Mouse (Mus musculus) hematopoietic multipotent progenitor cell, adult 10-12 weeks (in vitro differentiated cells): Measurements from ENCODE around the gene Rhox3c. TPM values are rescaled to one million over a fixed set of nuclear protein-coding genes. Genes with fewer than 3 reads are reported as not detected.

Source experiments
- polyA plus RNA-seq: library from polyadenylated mRNA; stranded (reverse); fragments of >175 nt; gene quantifications from 2 replicates; pipeline ENCODE4 v1.2.3, GENCODE M21; 2012; ENCODE audit warnings: low replicate concordance

Rhox3c gene
- not detected in 2 replicates for polyA plus RNA-seq

DNA sequence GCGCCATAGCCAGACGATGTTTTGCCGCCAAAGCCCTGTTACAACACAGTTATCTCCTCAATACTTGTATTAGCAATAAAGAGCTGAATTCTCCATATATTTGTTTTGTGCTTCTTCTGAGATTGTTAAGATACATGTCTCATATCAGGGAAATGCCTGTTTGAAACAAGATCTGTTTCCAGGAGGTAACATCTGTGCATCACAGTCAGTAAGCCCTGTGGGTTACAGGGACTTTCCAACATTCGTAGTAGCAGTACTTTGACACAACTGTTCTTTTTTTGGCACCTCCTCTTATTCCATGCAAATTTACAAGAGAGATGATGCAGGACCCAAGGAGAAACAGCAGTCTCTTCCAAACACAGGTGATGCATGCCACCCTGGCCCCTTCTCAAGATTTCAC, at the start of gene Rhox3c:
Gene Rhox3c (plus strand): TSS at position 301 of the 400 bp plus-strand sequence.

DNA sequence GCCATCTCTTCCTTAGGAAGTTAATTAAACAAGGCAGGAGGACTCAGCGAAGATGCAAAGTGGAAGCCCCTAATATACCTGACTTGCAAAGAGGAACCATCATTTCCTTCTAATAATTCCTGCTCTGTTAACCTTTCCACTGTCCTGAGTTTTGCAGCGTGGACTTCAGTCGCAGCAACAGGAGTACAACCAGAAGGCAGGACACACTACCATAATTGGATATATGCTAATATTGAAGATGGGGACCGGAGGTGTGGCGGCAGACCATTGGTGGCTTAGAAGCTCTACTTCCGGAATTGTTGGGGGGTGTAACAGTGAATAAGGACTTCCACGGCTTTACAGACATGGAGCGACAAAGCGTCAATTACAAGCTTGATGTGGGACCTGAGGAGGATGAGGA, 46.6 kb upstream of the Rhox3c start, which contains the start of gene Rhox2b:
Gene Rhox2b (plus strand): TSS at position 301 of the 400 bp plus-strand sequence.

DNA sequence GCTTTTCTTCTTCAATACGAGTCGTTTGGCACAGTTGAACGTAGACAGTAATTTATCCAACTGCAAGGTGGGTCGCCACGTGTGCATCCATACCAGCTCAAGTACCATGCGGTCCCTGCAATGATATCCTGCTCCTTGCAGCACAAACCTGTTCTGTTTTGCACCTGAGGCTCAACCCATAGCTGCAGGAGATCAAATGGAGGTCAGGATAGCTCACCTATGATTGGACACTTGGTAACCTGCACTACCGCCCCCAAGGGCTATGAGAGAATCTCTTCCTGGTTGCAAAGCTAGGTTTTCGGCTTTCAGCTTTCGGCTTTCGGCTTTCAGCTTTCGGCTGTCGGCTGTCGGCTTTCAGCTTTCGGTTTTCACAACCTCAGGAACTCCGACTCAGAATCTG, 26.2 kb upstream of the Rhox3c start, which contains the start of gene Rhox4b:
Gene Rhox4b (plus strand): TSS at position 301 of the 400 bp plus-strand sequence.

DNA sequence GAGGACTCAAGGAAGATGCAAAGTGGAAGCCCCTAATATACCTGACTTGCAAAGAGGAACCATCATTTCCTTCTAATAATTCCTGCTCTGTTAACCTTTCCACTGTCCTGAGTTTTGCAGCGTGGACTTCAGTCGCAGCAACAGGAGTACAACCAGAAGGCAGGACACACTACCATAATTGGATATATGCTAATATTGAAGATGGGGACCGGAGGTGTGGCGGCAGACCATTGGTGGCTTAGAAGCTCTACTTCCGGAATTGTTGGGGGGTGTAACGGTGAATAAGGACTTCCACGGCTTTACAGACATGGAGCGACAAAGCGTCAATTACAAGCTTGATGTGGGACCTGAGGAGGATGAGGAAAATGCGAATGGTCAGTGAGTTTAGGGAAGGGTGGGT, 5.0 kb upstream of the Rhox3c start, which contains the start of gene Rhox2c:
Gene Rhox2c (plus strand): TSS at position 301 of the 400 bp plus-strand sequence.

DNA sequence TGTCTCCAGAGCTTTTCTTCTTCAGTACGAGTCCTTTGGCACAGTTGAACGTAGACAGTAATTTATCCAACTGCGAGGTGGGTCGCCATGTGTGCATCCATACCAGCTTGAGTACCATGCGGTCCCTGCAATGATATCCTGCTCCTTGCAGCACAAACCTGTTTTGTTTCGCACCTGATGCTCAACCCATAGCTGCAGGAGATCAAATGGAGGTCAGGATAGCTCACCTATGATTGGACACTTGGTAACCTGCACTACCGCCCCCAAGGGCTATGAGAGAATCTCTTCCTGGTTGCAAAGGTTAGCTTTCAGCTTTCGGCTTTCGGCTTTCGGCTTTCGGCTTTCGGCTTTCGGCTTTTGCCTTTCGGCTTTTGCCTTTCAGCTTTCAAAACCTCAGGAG, 21.7 kb downstream of the Rhox3c start, which contains the start of gene Rhox4c:
Gene Rhox4c (plus strand): TSS at position 301 of the 400 bp plus-strand sequence.

DNA sequence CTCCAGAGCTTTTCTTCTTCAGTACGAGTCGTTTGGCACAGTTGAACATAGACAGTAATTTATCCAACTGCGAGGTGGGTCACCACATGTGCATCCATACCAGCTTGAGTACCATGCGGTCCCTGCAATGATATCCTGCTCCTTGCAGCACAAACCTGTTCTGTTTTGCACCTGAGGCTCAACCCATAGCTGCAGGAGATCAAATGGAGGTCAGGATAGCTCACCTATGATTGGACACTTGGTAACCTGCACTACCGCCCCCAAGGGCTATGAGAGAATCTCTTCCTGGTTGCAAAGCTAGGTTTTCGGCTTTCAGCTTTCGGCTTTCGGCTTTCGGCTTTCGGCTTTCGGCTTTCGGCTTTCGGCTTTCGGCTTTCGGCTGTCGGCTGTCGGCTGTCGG, 55.7 kb downstream of the Rhox3c start, which contains the start of gene Rhox4d:
Gene Rhox4d (plus strand): TSS at position 301 of the 400 bp plus-strand sequence.

Other genes starting within 250 kb of the Rhox3c start
- gene Gm9, start 247.5 kb upstream of the Rhox3c start, polyA plus RNA-seq = not detected in 2 replicates
- gene Rhox1, start 236.3 kb upstream of the Rhox3c start, polyA plus RNA-seq = not detected in 2 replicates
- gene Rhox2a, start 213.6 kb upstream of the Rhox3c start, polyA plus RNA-seq = not detected in 2 replicates
- not detected in 2 replicates for gene Rhox3a, start 208.7 kb upstream of the Rhox3c start, polyA plus RNA-seq
- gene Rhox4a, start 193.2 kb upstream of the Rhox3c start, polyA plus RNA-seq = not detected in 2 replicates
- not detected in 2 replicates for gene Rhox3a2, start 78.6 kb upstream of the Rhox3c start, polyA plus RNA-seq
- not detected in 2 replicates for gene Rhox4a2, start 67.7 kb upstream of the Rhox3c start, polyA plus RNA-seq
- gene Rhox2b, start 46.5 kb upstream of the Rhox3c start, polyA plus RNA-seq = not detected in 2 replicates
- not detected in 2 replicates for gene Rhox4b, start 26.1 kb upstream of the Rhox3c start, polyA plus RNA-seq
- gene Rhox2c, start 4.9 kb upstream of the Rhox3c start, polyA plus RNA-seq = not detected in 2 replicates
- not detected in 2 replicates for gene Rhox4c, start 21.8 kb downstream of the Rhox3c start, polyA plus RNA-seq
- not detected in 2 replicates for gene Rhox2d, start 34.8 kb downstream of the Rhox3c start, polyA plus RNA-seq
- gene Rhox4d, start 55.8 kb downstream of the Rhox3c start, polyA plus RNA-seq = not detected in 2 replicates
- gene Rhox2e, start 71.9 kb downstream of the Rhox3c start, polyA plus RNA-seq = not detected in 2 replicates
- not detected in 2 replicates for gene Rhox3e, start 83.4 kb downstream of the Rhox3c start, polyA plus RNA-seq
- gene Rhox4e, start 98.8 kb downstream of the Rhox3c start, polyA plus RNA-seq = not detected in 2 replicates
- gene Rhox2f, start 112.8 kb downstream of the Rhox3c start, polyA plus RNA-seq = not detected in 2 replicates
- gene Rhox3f, start 122.4 kb downstream of the Rhox3c start, polyA plus RNA-seq = not detected in 2 replicates
- not detected in 2 replicates for gene Rhox4f, start 149.1 kb downstream of the Rhox3c start, polyA plus RNA-seq
- not detected in 2 replicates for gene Rhox3g, start 170.0 kb downstream of the Rhox3c start, polyA plus RNA-seq
- gene Rhox2g, start 184.9 kb downstream of the Rhox3c start, polyA plus RNA-seq = not detected in 2 replicates
- not detected in 2 replicates for gene Rhox4g, start 192.7 kb downstream of the Rhox3c start, polyA plus RNA-seq
- not detected in 2 replicates for gene Rhox3h, start 210.2 kb downstream of the Rhox3c start, polyA plus RNA-seq
- not detected in 2 replicates for gene Rhox2h, start 214.7 kb downstream of the Rhox3c start, polyA plus RNA-seq